Mouse (Mus musculus) embryonic facial prominence, embryonic 15.5 days (tissue): ENCODE data around the gene Hist3h2a. TPM values are rescaled to one million over a fixed set of nuclear protein-coding genes. Genes with fewer than 3 reads are reported as not detected.

Experiments
- ATAC-seq: fragments of 200-750 bp; cut with Nextera tagmentation; 2 replicates; pipeline ENCODE4 v1.8.0; 2017; ENCODE audit warnings: low read depth, moderate TSS enrichment; ENCODE audit not compliant: insufficient number of reproducible peaks, low FRiP score, low TSS enrichment
- H3K27ac ChIP-seq: fragments of 300-500 bp; sonication (generic); replicated peaks from 2 replicates; pipeline ENCODE4 v1.5.1; 2015; ENCODE audit warnings: mild to moderate bottlenecking, inconsistent platforms
- H3K27me3 ChIP-seq: fragments of 300-500 bp; sonication (generic); 2 replicates; pipeline ENCODE4 v1.6.1; 2015; ENCODE audit warnings: inconsistent platforms
- H3K36me3 ChIP-seq: fragments of 300-500 bp; sonication (generic); 2 replicates; pipeline ENCODE4 v1.6.1; 2015; ENCODE audit warnings: mild to moderate bottlenecking, inconsistent platforms
- H3K4me1 ChIP-seq: fragments of 300-500 bp; sonication (generic); 2 replicates; pipeline ENCODE4 v1.6.1; 2015; ENCODE audit warnings: inconsistent platforms
- H3K4me2 ChIP-seq: fragments of 300-500 bp; sonication (generic); replicated peaks from 2 replicates; pipeline ENCODE4 v1.6.1; 2015; ENCODE audit warnings: mild to moderate bottlenecking, inconsistent platforms
- H3K4me3 ChIP-seq: fragments of 300-500 bp; sonication (generic); replicated peaks from 2 replicates; pipeline ENCODE4 v1.5.1; 2015; ENCODE audit warnings: mild to moderate bottlenecking, inconsistent platforms
- H3K9ac ChIP-seq: fragments of 300-500 bp; sonication (generic); 2 replicates; pipeline ENCODE4 v1.6.1; 2015; ENCODE audit warnings: inconsistent platforms
- H3K9me3 ChIP-seq: fragments of 300-500 bp; sonication (generic); replicated peaks from 2 replicates; pipeline ENCODE4 v1.6.1; 2016; ENCODE audit warnings: inconsistent platforms
- WGBS: fragments of 180-500 bp; shearing (Covaris S2); methylation state at CpG from one replicate; pipeline ENCODE4 v1.1.7; 2015; 5-methylcytosine and 5-hydroxymethylcytosine counted together
- polyA plus RNA-seq: library from polyadenylated mRNA; unstranded; fragments of >200 nt; fragmentation: Nextera tagmentation; extraction: Ambion mirVana; gene quantifications from 2 replicates; pipeline ENCODE4 v1.2.1, GENCODE M21; 2015

Hist3h2a gene
- polyA plus RNA-seq, 1 experiment from 2014 or later = 37.0 TPM

DNA sequence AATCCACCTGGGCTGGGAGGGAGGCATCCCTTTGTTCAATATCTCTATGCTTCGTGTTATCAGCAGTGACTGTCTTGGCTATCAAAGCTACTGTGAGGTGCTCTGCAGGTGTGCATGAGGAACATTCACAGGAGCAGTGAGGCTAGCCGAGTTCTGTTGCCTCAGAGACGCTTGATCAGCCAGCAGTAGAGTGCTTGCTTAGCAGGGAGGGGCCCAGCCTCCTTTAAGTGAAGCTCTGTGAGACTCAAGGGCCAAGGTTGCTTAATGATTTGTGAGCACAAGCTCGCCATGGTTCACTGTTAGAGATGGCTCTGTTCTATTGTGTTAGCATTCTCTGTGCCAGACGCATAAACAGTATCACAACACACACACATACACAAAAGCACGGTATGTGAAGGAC is 15.2 kb downstream of the Hist3h2a start:
- 81% methylated on average over 6 of the region's 6 CpGs for WGBS
- no peak overlapping the region for H3K9ac ChIP-seq

GRCm38 (mm10) chr11:58970831-58971530 is 16.5 kb downstream of the Hist3h2a start:
- 90% methylated on average over 21 of the region's 21 CpGs for WGBS
- no peak for ATAC-seq
- Histone ChIP-seq H3K4me1 (no peaks in the 10 kb centered on the region), H3K36me3 (peaks cover 9% of the 10 kb centered on the region; the same call in 1 of the 2 replicates), H3K9ac (no peak overlapping the region), H3K4me2 (no peak overlapping the region), H3K27ac (no peak overlapping the region), H3K27me3 (no peaks in the 10 kb centered on the region), H3K9me3 (no peaks in the 10 kb centered on the region), H3K4me3 (no peak overlapping the region)

More for the DNA sequence above, 15.2 kb downstream of the Hist3h2a start:
- no peak for ATAC-seq
- no peak overlapping the region for H3K4me3 ChIP-seq
- H3K4me1 ChIP-seq = no peaks in the 10 kb centered on the region
- no peak overlapping the region for H3K27ac ChIP-seq
- no peaks in the 10 kb centered on the region for H3K27me3 ChIP-seq
- H3K36me3 ChIP-seq = peaks cover 9% of the 10 kb centered on the region; the same call in 1 of the 2 replicates
- H3K4me2 ChIP-seq = no peak overlapping the region
- no peaks in the 10 kb centered on the region for H3K9me3 ChIP-seq

- no peak overlapping the region for H3K9ac ChIP-seq
- H3K36me3 ChIP-seq = peaks cover 9% of the 10 kb centered on the region; the same call in 1 of the 2 replicates
- no peak overlapping the region for H3K4me2 ChIP-seq
- no peak overlapping the region for H3K4me3 ChIP-seq
- ATAC-seq = no peak
- WGBS = 90% methylated on average over 3 of the region's 3 CpGs
- no peaks in the 10 kb centered on the region for H3K27me3 ChIP-seq
- no peaks in the 10 kb centered on the region for H3K9me3 ChIP-seq
- no peak overlapping the region for H3K27ac ChIP-seq
- peaks cover under 1% of the 10 kb centered on the region; the same call in 1 of the 2 replicates for H3K4me1 ChIP-seq
These were observed 17.3 kb downstream of the Hist3h2a start for GRCm38 (mm10) chr11:58971796-58972195.

DNA sequence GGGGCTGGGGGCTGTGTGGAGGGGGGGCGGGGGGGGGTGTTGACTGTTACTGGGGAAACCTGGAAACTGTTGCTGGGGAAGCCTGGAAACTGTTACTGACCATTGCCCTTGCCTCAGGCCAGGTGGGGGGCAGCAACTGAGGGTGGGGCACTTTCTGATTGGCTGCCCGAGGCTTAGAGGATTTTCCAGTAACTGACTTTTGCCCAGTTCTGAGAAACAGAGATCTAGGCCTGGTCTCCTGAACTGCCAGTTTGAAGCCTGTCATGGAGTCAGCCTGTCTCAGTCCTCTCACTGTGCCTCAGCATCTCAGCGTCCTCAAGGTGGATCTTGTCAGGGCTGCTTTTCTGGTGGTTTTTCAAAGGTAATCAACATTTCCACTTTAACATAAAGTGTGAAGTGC is 19.9 kb downstream of the Hist3h2a start:
- no peak for ATAC-seq
- no peak overlapping the region for H3K4me2 ChIP-seq
- WGBS = 85% methylated on average over 3 of the region's 3 CpGs
- no peaks in the 10 kb centered on the region for H3K9me3 ChIP-seq
- no peak overlapping the region for H3K27ac ChIP-seq
- peaks cover 18% of the 10 kb centered on the region for H3K4me1 ChIP-seq
- no peak overlapping the region for H3K9ac ChIP-seq
- H3K4me3 ChIP-seq = no peak overlapping the region
- peaks cover 9% of the 10 kb centered on the region; the same call in 1 of the 2 replicates for H3K36me3 ChIP-seq
- no peaks in the 10 kb centered on the region for H3K27me3 ChIP-seq

- H3K4me2 ChIP-seq = peak overlapping the region; percentile 93
- WGBS = 0% methylated on average over 29 of the region's 29 CpGs
- H3K9me3 ChIP-seq = no peaks in the 10 kb centered on the region
- no peaks in the 10 kb centered on the region for H3K27me3 ChIP-seq
- H3K27ac ChIP-seq = no peak overlapping the region
- no peak for ATAC-seq
- peaks cover 36% of the 10 kb centered on the region for H3K4me1 ChIP-seq
- peak overlapping the region; percentile 99 for H3K4me3 ChIP-seq
- peak overlapping the region; percentile 87 for H3K9ac ChIP-seq
- H3K36me3 ChIP-seq = peaks cover 4% of the 10 kb centered on the region
These were observed 22.7 kb downstream of the Hist3h2a start for GRCm38 (mm10) chr11:58977150-58977549.

DNA sequence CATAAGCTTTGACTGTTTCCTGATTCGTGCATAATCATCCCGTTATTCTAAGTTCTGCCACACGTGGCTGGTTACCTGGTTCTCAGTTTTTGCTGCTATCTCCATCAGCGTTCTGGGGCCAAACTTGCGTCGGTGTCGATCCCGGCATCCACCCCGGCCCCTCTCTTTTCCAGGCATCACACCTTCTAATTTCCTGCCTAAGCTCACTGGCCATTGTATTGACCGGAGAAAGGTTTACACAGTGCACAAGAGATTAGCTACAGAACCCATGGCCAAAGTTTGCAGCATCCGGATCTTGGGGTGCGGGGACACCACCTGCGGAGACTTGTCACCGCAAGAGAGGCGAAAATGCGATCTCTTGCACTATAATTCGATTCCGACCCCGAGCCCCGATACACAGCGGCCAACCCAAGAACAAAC is 23.1 kb downstream of the Hist3h2a start:
- no peak for ATAC-seq
- peaks cover 9% of the 10 kb centered on the region for H3K36me3 ChIP-seq

GRCm38 (mm10) chr11:58978027-58978705 is 23.7 kb downstream of the Hist3h2a start, which contains the start of gene Trim11:
Gene Trim11 (plus strand): TSS chr11:58978093.
- whole genome bisulfite sequencing = under 1% methylated on average over 64 of the region's 64 CpGs
- peak; percentile 67 for ATAC-seq
- peak within 1 kb of the TSS; percentile 87 for H3K9ac ChIP-seq

More for the DNA sequence above, 23.1 kb downstream of the Hist3h2a start:
- Histone ChIP-seq H3K9ac (peak overlapping the region; percentile 87), H3K4me1 (peaks cover 36% of the 10 kb centered on the region), H3K4me3 (peak overlapping the region; percentile 99), H3K27me3 (no peaks in the 10 kb centered on the region), H3K27ac (peak overlapping the region; percentile 68), H3K9me3 (no peaks in the 10 kb centered on the region), H3K4me2 (peak overlapping the region; percentile 93)
- WGBS = under 1% methylated on average over 21 of the region's 21 CpGs

GRCm38 (mm10) chr11:58978706-58979030 is 24.2 kb downstream of the Hist3h2a start:
- Histone ChIP-seq H3K9ac (peak overlapping the region; percentile 87), H3K4me3 (peak overlapping the region; percentile 99), H3K36me3 (peaks cover 15% of the 10 kb centered on the region), H3K27me3 (no peaks in the 10 kb centered on the region), H3K4me2 (peak overlapping the region; percentile 93), H3K27ac (peak overlapping the region; percentile 68), H3K9me3 (no peaks in the 10 kb centered on the region), H3K4me1 (peaks cover 36% of the 10 kb centered on the region)
- 1% methylated on average over 5 of the region's 5 CpGs for WGBS
- ATAC-seq = no peak

More at GRCm38 (mm10) chr11:58978027-58978705, 23.7 kb downstream of the Hist3h2a start, which contains the start of gene Trim11:
- H3K4me2 ChIP-seq = peak within 1 kb of the TSS; percentile 93
- peak within 1 kb of the TSS; percentile 99 for H3K4me3 ChIP-seq
- H3K4me1 ChIP-seq = peaks cover 36% of the 10 kb centered on the region
- H3K9me3 ChIP-seq = no peaks in the 10 kb centered on the region
- peak within 1 kb of the TSS; percentile 68 for H3K27ac ChIP-seq
- no peaks in the 10 kb centered on the region for H3K27me3 ChIP-seq
- H3K36me3 ChIP-seq = peaks cover 14% of the 10 kb centered on the region

DNA sequence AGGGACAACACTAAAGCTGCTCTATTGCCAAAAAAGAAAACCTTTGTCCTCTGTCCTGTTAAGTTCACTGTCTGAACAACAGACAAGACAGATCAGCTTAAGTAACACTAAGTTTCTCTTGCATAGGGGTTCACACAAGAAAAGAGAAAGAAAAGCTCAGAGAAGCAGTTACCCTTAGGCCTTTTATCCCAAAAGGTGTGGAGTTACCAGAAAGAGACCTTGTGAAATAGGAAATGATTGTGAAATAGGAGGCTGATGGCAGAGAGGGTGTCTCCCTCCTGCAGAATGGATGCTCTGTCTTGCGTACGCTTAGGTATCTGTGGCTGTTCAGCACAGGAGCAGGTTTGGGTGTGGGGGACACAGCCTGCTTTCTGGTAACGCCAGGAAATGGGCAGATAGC is 24.7 kb downstream of the Hist3h2a start:
- WGBS = 65% methylated on average over 3 of the region's 3 CpGs
- H3K4me2 ChIP-seq = peak overlapping the region; percentile 93
- no peaks in the 10 kb centered on the region for H3K27me3 ChIP-seq
- peak overlapping the region; percentile 87 for H3K9ac ChIP-seq
- H3K9me3 ChIP-seq = no peaks in the 10 kb centered on the region
- H3K36me3 ChIP-seq = peaks cover 20% of the 10 kb centered on the region
- ATAC-seq = no peak
- peak overlapping the region; percentile 99 for H3K4me3 ChIP-seq
- H3K4me1 ChIP-seq = peaks cover 36% of the 10 kb centered on the region
- peak overlapping the region; percentile 34; the same call in 1 of the 2 replicates for H3K27ac ChIP-seq

DNA sequence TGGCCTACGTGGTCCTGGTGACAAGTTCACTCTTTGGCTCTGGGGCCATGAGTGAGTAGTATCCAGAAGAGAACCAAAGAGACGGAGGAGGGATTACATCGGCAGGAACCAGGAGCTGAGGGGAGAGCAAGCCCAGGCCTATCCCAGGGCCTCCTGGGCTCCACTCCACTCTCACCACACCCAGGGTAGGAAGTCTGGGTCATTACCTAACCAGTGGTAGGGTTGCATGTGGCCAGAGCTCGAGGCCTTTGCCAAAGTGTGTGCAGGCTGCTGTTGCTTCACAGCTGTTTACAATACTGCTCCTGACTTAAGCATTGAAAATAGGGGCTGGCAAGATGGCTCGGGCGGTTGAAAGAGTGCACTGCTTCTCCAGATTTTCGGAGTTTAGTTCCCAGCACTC is 25.2 kb downstream of the Hist3h2a start:
- H3K27me3 ChIP-seq = no peaks in the 10 kb centered on the region
- H3K9ac ChIP-seq = 0 out of 2 replicates have a peak overlapping the region, but pooled peaks have one; percentile 87
- 59% methylated on average over 7 of the region's 7 CpGs for WGBS
- peak overlapping the region; percentile 34; the same call in 1 of the 2 replicates for H3K27ac ChIP-seq
- no peak for ATAC-seq
- H3K9me3 ChIP-seq = no peaks in the 10 kb centered on the region
- peaks cover 36% of the 10 kb centered on the region for H3K4me1 ChIP-seq
- peak overlapping the region; percentile 99 for H3K4me3 ChIP-seq
- peaks cover 25% of the 10 kb centered on the region for H3K36me3 ChIP-seq
- peak overlapping the region; percentile 93 for H3K4me2 ChIP-seq

DNA sequence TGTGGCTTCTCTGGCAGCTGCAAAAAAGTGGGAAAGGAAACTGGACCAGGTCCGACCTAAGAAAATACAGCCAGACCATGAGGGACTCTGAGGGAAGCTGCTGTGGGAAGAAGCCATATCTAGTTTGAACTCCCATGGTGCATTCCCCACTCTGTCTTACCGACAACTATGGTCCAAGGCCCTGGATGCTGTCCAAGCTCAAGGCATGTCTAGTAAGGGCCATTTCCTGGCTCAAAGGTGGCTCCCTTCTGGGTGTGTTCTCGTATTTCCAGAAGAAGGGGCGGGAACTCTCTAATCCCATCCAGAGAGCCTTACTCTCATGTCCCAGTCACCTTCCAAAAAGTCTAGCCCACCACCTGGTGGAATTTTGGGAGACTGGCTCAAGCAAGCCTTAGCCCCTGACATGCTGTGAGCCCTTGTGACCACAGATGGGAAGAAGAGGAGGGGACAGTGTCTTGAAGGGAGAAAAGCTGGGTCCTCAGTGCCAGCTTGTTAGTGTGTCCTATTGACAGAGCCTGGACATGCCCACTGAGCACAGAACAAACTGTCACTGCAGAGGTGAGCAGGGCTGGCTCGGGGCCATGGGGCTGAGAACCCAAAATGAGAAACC is 26.0 kb downstream of the Hist3h2a start:
- 46% methylated on average over 5 of the region's 5 CpGs for WGBS
- no peak overlapping the region for H3K9ac ChIP-seq
- ATAC-seq = no peak
- no peaks in the 10 kb centered on the region for H3K27me3 ChIP-seq
- H3K4me3 ChIP-seq = no peak overlapping the region
- peak overlapping the region; percentile 93 for H3K4me2 ChIP-seq
- no peak overlapping the region for H3K27ac ChIP-seq
- H3K36me3 ChIP-seq = peaks cover 33% of the 10 kb centered on the region
- H3K9me3 ChIP-seq = no peaks in the 10 kb centered on the region
- peaks cover 36% of the 10 kb centered on the region for H3K4me1 ChIP-seq
